Mouse (Mus musculus) erythroblast, embryonic 14.5 days (primary cell): ENCODE data around the gene Mff.

Experiments
- GATA1 ChIP-seq: IDR thresholded peaks from 2 replicates; pipeline ENCODE4 v1.6.1; 2012; ENCODE audit warnings: low read length, inconsistent platforms, mixed read lengths
- TAL1 ChIP-seq: IDR thresholded peaks from 3 replicates; pipeline ENCODE4 v1.6.1; 2012; ENCODE audit warnings: low read length, inconsistent platforms, mixed read lengths

DNA sequence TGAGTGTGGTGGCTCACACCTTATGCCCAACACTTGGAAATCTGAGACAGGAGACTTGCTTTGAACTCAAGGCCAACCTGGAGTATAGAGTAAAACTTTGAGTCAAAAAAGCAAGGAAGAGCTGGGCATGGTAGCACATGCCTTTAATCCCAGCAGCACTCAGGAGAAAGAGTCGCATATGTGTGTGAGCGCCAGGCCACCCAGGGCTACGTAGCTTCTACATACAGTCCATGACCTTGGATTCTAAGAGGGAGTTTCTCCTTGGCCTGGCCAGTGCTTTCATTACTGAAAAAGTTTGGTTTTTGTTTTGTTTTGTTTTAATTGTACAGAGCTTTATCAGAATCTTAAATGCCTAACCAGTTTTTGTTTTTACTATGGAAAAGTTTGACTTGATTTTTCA lies 19.3 kb downstream of the Mff start:
- TF ChIP-seq GATA1 (no peak), TAL1 (no peak)
